Mouse (Mus musculus) ovary, adult 2 months (tissue): ENCODE results near the gene Mndal. TPM values are rescaled to one million over a fixed set of nuclear protein-coding genes. Genes with fewer than 3 reads are reported as not detected.

Experiments
- polyA plus RNA-seq: library from polyadenylated mRNA; depleted of rRNA; stranded (reverse); fragments of >200 nt; gene quantifications from 2 replicates; pipeline ENCODE4 v1.2.3, GENCODE M21; 2012; rRNA removed

The Mndal gene
- polyA plus RNA-seq = 0.83 and 1.6 TPM in 2 replicates

DNA sequence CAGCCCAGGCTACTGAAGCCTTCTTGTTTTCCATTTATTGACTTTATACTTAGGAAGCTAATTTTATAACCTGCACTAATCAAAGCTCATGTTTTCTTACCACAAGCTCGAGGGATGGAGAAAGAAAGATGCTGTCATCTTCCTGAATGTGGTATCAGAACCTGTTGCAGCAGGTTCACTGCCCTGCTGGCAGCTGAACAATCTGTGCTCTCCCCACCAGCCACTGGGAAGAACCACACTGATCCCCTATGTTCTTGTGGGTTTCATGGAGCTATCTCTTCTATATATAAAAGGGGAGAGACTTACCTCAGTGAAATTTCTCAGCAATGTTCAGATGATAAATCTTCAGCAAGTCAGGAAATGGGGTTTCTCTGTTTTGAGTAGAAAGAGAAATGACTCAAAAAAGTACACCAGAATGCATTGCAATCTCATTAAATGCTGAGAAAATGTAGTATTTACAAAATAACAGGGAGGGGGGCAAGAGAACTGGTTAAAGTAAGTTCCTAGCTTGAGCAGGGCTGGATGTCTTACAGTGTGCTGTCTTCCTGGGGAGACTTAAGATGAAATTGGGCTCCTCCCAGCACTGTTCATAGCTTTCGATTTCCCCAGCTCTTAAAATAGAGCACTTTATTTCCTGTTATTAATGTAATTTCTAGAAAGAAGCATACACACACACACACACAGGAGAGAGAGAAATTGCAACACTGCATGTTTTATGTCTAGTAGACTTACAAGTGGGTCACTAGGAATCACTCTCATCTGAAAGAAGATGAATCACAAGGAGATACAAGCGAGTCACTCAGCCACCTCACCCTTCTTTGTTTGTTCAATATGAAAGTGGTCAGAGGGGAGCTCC is at the start of gene Mndal, which contains the start of gene Ifi203:
Gene Mndal, minus strand, starts transcription at position 568 of the 856 bp plus-strand sequence.
Gene Ifi203, minus strand, starts transcription at position 749 of the 856 bp plus-strand sequence.

DNA sequence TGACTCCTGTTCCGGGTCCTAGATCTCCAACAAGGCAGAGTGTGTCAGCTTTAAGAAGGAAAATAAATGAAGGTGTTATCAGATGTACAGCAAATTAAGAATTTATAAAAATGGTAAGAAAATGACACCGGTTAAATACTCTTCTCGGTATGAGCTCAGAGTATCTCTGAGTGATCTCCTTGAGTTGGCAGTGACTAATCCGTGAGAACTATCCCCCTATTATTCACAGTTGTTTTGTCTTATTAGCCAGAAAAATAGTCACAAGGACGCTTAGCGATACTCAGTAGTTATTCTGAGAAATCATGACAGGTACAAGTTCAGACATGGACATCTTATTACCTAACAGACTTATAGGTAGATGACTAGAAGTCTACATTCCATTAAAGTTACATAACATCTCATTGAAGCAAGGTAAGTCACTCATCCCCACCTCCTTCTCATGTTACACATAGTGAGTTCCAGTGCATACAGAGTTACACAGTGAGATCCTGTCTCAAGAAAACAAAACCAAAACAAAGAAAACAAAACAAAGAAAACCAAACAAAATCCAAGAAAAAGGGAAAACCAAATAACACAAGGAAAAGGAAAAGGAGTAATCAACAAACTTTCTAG is 40.5 kb upstream of the Mndal start, which contains the start of gene Ifi202b:
Gene Ifi202b, minus strand, starts transcription at position 51 of the 612 bp plus-strand sequence.

DNA sequence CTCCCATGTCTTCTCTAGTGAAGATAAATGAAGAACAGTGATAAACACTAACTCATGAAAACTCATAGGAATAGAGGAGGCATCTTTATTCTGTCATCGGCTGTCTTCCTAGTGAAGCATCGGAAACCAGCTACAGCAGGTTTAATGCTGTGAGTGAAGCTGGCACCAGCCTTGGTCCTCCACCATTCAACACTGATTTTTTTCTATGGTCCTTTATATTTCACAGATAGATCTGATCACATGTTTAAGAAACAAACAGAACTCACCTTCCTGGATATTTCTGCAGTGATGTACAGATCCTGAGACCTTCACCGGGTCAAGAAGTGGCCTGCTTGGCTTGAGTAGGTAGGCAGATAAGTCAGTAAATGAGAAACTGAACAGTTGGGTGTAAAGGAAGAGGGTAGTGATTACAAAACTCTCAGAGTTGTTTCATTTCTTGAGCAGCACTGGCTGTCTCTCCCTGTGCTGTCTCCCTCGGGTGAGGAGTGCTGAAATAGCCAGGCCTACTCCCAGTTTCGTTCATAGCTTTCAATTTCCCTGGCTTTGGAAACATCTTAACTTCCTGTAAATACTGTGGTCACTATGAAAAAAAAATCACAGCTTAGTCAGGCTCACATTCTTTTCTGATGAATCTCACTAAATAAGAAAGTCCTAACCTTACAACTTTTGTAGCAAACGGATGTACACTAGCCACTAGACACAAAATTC is 29.6 kb downstream of the Mndal start, which contains the start of gene Ifi211:
Gene Ifi211, minus strand, starts transcription at position 499 of the 708 bp plus-strand sequence.

Other genes with a start within 250 kb of the Mndal start
- 2.6 and 6.3 TPM in 2 replicates for gene Ifi207, start 200.7 kb downstream of the Mndal start, polyA plus RNA-seq
- gene Ifi204, start 175.5 kb downstream of the Mndal start, polyA plus RNA-seq = 0.60 and 1.1 TPM in 2 replicates
- gene Ifi211, start 29.4 kb downstream of the Mndal start, polyA plus RNA-seq = 0.70 and 0.98 TPM in 2 replicates
- gene Ifi203, start 181 bp upstream of the Mndal start, polyA plus RNA-seq = 4.3 and 6.1 TPM in 2 replicates
- gene Ifi202b, start 40.3 kb upstream of the Mndal start, polyA plus RNA-seq = 0.20 and 0.52 TPM in 2 replicates
- gene Ifi205, start 89.3 kb upstream of the Mndal start, polyA plus RNA-seq = 0.51 and 0.52 TPM in 2 replicates
- gene Olfr433, start 98.2 kb upstream of the Mndal start, polyA plus RNA-seq = 0.24 and 0.25 TPM in 2 replicates
- 0.10 TPM in 1 of 2 replicates, not detected in the other for gene Olfr432, start 106.7 kb upstream of the Mndal start, polyA plus RNA-seq
- not detected in 2 replicates for gene Olfr430, start 124.1 kb upstream of the Mndal start, polyA plus RNA-seq
- not detected in 2 replicates for gene Olfr429, start 141.8 kb upstream of the Mndal start, polyA plus RNA-seq
- gene Olfr427, start 154.4 kb upstream of the Mndal start, polyA plus RNA-seq = not detected in 2 replicates
- not detected in 2 replicates for gene Olfr231, start 178.7 kb upstream of the Mndal start, polyA plus RNA-seq
- not detected in 2 replicates for gene Olfr424, start 189.0 kb upstream of the Mndal start, polyA plus RNA-seq
- not detected in 2 replicates for gene Olfr420, start 213.1 kb upstream of the Mndal start, polyA plus RNA-seq
- not detected in 2 replicates for gene Spta1, start 230.3 kb upstream of the Mndal start, polyA plus RNA-seq